Mouse (Mus musculus): ENCODE data around the gene Tuba1a.
A peak's percentile ranks its signal among the peaks of the same experiment; 100 is the strongest.
"Not testable (repeated sequence)": the region's sequence is repeated elsewhere in the genome, so short reads cannot be mapped to it uniquely, and the experiment has no call there.

Gene Tuba1a

DNA sequence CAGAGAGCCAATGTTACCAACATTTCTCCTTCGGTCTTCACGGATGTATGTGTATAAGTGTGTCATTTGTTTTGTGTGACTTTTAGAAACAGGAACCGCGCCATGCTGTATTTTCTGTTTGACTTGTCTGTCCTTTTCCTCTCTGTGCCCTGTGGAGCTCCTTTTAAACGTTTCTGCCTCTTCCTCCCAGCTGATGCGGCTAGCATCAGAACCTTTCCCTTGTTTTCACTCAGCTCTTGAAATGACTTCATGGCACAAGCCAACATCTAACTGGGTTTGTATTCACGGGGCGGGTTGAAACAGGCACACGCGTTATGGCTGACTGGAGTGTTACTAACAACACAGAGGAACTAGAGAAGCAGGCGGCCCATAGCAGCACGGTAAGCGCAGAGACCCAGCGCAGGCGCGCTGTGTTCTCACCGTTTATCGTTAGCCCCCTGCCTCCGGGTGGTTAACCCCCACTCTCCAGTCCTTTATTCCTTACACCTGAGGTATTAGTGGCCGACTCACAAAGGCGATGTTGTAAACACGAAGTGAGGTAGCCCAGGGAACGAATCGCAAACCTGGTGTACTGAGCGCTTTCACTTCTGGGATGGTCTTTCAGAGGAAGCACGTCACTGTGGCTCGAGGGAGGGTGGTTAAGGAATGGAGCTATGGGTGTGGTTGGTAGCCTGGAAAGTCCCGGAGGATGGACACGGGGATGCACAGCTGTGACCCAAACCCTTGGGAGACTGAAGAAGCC lies 31.9 kb upstream of the Tuba1a start:
- DNase-seq, result peak; percentile 87 to 89

DNA sequence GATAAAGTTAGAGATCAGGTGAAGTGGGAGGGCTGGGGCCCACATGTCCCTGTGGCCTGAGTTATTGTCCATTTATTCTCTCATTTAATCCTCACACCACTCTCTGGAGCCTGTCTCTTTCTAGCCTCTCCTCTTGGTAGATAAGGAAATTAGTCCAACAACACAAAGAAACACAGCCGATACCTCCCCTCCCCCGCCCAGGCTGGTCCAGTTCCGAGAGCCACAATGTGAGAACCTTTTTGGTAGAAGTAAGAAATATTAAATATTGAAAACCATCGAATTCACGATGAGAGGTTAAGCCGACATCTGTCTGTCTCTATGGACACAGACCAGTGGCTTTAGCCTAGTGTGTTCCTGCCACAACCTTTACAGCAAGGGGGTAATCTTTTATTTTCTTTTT lies 31.2 kb upstream of the Tuba1a start:
- peak in 1 of 2 experiments; percentile 36 for DNase-seq

DNA sequence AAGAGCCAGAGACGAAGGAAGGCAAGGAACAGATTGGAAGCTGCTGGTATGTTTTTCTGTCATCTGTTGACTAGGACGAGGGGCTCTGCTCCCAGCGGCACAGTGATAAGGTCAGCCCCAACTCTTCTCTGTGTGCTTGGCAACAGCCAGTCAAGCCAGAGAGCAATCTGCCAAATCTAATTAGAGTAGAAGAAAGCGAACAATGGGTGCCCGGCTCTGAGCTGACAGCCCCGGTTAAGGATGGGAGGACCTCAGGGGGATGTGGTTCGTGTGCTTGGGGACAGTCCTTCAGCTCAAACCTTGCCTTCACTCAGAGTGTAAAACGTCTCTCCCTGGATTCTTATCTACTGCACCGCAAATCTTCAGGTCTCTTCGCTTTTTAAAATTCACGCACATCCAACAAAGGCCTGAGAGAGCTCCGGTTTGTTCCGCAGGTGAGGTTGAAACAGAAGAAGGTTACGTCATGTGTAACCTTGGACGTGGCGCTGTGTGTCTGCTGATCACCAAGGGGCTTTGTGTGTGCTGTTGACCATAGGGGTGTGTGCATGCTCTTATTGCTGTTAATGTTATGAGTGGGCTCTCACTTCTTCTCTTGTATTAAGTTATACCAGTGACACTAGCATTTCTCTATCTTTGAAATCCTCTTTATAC lies 30.1 kb upstream of the Tuba1a start:
- DNase-seq, result no peak

DNA sequence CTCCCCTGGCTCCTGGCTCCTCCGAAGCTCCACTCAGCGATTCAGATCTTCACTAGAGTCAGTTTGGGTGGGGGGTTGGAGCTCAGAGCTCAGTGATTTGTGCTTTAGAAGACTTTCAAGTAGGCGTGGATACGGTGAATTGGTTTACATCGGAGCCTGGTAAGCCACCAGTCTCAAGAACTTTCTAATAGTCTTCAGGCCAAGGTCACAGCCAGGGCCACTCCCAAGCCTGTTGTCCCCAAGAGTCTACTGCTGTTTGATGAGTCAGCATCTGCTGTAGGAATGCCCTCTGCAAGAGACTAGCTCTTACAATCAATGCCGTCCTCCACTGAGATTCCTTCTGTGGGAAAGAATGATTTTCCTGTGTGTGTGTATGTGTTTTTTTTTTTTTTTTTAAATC lies 28.6 kb upstream of the Tuba1a start:
- DNase-seq, result no peak

DNA sequence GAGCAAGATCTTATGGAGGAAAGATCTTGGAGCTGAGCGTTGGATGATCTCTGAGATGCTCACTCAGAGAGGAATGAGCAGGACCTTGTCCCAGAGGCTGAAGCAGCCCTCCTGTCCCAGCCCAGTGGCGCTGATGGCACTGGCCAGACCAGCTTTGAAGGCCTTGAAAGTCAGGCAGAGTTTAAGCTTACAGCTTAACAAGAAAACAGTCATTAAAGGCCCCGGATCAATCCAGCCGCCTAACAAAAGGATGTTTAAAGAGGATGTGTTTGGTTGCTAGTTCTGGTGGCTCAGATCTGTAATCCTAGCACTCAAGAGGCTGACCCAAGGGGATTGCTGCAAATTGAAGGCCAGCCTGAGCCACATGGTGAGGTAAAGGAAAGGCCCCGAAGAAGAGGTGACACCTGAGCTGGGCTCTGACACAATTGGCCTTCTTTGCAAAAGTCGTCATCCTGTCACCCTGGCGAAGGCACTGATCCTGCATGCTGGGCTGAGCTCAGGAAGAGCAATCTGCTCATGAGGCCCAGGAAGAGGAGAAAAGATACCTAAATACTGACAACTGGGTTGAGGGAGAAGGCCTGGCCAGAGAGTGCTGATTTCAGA lies 26.6 kb upstream of the Tuba1a start:
- DNase-seq, result no peak

DNA sequence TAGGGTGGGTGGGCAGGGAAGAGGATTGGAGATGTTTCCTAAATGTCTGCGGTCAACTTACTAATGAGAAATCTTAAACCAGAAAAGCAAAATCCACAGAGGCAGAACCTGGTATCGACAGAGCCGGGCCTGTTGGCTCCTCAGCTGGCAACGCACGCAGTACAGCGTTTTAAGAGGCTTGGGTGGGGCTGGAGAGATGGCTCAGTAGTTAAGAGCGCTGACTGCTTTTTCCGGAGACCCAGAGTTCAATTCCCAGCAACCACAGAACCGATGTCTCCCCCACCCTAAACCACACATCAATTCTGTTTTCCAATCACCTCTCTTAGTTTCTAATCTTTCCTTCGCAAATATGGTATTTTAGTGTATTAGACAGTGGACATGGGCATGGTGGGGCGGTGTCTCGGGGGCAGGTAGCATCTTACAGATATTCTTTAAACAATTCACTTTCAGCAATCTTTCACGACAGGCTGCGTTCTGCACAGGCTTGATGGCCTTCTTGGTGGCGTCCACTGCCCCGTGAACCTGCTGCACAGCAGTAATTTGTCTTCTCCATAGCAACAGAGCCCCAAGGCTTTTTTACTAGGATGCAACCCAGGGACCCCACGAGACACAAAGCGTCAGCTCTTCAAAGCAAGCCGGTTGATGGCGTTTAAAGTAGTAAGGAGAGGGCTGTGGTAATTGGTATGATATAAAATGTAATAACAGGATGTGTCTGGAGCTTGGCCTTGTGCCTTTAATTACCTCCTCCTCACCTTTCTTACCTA lies 25.1 kb upstream of the Tuba1a start:
- DNase-seq, result no peak

DNA sequence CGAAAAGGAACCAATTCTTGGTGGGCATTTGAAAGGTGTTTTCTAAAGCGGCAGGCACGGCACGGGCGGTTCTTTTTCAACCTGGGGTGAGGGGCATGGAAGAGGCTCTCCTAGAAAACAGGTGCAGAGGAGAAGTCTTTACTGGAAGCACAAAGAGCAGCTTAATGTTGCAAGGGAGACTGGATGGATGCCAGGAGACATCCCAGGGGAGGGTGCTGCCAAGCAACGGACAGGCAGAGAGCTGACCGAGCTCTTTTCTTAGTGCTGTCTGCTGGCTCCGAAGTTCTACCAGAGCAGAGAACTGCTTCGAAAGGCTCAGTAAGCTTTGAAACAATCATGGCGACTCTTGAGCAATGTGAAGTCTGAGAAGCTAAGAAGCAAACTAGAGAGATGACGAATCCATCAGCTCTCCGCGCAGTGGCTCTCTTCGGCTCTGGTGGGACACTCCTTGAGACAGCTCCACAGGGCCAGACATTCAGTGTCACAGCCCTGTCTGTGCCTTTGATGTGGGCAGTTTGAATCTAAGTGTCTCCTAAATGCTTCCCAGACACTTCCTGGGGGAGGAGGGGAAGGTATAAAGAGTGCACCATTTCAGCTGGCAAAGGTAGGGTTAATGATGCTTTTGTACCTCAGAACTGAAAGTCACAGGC lies 24.4 kb upstream of the Tuba1a start:
- peak; percentile 90 to 95 for DNase-seq

DNA sequence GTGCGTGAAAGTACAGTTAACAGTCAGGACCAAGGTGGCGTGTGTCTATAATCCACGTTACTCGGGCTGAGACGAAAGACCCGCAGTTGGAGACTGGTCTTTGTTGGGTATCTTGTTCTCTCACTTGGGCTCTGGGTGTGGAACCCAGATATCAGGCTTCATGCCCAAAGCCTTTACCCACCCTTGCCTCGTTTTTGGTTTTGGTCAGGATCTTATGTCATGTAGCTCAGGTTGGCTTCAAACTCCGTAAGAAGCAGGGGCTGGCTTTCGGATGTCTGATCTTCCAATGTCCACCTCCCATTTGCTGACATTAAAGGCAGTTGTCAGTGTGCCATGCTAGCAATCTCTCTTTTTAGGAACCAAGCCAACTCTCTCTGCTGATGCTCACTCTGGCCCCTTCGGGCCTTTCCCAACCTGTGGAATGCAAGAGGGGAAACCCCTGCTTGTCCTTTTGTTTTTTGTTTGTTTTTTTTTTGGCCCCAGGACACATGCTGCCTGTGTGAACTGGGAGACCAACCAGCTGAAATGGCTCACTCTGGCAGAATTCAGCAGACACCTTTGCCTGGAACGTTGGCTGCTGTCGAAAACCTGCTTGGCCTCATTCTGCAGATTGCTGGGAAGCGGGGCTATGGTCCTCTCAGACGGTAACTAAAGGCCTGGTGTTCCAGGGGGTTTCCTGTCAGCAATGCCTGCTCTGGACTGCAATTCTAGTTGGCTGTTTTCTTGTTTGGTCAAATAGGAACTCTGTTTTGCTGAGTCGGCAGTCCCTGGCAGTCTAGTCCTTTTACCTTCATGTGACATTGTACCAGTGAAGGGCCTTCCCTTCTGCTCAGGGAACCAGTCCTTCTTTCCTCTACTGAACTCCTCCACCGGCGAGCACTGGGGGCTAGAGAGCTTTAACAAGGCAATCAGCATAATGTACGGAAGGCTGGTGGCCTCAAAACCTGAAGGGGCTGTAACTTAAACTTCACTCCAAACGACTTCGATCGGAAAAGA lies 23.6 kb upstream of the Tuba1a start:
- DNase-seq, result peak; percentile 53 to 68

DNA sequence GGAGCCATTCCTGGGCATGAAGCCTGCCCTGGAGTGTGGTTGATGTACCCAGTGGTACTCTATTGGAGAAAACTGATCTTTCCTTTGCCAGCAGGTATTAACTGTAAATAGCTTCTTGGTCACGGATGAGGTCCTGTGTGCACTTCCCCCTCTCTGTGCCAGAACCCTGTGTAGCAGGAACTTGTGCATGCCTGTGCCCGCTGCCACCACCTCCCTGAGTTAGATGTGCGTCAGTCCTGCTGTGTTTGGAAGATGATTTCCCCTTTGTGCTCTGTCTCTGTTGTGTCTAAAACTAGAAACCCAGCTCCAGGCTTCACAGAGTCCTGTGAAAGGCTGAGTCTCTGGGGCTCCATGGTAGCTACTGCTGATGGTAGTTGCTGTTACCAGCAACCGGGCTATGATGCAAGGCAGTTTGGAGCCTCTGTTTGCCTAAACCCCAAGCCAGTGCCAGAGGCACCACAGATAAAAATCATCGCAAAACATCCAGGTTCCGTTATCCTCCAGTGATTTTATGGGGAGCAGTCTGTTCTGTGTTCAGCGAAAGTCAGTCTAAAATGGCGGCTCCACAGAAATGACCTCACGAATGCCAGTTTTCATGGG lies 19.6 kb upstream of the Tuba1a start:
- DNase-seq, result peak; percentile 51 to 60

DNA sequence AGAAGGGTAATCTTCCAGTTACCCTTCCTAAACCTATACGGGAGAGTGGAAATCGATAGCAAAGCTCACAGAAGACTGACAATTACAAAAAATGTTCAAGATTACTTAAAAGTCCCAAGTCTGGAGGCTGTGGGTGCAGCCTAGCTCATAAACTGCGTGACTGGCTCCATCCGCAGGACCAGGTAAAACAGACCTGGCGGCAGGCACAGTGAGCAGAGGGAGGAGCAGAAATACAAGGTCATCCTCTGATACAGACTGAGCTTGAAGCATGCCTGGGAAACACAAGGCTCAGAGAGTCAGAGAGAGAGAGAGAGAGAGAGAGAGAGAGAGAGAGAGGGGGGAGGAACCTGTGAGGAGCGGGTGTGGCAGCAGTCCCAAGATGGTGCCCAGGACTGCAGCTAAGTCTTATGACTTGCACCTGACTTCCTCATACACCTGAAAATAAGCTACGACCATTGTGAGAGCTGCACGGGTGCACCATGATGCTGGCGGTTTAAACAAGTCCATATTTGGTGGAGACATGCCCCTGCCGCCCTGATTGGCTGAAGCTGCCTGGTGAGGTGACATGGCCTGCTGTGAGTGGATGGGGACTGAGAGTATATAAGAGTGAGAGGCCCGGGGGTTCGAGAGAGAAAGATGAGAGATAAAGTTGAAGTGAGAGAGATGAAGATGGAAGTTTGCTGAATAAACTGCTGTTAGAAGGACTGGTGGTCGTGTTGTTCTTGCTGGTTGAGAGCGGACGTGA lies 18.2 kb upstream of the Tuba1a start:
- not testable (repeated sequence) for DNase-seq

DNA sequence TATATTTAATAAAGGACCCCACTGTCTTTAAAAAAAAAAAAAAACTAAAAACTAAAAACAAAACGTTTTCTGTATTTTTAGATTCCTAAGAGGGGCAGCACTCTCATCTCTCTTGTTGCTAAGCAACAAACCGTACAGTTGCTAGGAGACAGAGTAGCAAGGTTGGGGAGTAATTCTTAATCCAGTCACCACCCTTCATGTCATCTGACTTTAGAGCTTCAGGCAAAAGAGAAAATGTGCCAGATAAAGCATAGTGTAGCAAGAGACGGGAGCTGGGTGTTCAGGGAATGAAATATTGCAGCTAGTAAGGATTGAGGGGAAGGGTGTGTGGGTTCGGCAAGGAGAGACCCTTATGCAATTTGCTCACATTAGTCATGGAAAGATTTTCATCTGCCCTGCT lies 17.6 kb upstream of the Tuba1a start:
- DNase-seq, result no peak

DNA sequence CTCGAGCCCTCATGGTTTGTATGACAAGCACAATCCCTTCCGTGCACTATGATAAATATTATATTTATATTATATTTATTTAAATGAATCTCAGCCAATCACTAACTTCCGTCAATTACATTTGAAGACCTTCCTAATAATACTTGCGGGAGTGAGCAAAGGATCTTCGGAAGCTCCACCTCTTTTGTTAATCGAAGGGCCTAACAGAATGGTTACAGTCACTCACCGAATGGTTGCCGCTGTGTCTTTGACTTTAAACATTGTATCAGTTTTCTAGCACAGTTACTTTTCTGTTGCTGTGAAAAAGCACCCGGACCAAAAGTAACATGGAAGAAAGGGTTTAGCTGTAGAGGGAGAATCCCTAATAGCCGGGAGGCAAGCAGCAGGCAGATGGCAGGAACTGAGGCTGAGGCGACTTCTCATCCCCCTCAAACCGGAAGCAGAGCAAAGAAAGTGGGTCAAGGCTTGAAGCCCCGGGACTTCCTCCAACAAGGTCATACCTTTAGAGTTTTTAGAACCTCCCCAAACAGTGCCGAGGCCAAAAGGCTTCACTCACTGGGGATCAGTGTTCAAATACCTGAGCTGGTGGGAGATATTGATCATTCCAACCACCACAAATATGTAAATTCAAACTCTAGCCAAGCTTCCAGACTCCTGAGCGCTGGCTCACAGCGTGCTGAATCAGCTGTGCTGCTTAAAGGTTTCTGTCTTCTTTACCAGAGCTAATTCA lies 16.0 kb upstream of the Tuba1a start:
- no peak for DNase-seq

DNA sequence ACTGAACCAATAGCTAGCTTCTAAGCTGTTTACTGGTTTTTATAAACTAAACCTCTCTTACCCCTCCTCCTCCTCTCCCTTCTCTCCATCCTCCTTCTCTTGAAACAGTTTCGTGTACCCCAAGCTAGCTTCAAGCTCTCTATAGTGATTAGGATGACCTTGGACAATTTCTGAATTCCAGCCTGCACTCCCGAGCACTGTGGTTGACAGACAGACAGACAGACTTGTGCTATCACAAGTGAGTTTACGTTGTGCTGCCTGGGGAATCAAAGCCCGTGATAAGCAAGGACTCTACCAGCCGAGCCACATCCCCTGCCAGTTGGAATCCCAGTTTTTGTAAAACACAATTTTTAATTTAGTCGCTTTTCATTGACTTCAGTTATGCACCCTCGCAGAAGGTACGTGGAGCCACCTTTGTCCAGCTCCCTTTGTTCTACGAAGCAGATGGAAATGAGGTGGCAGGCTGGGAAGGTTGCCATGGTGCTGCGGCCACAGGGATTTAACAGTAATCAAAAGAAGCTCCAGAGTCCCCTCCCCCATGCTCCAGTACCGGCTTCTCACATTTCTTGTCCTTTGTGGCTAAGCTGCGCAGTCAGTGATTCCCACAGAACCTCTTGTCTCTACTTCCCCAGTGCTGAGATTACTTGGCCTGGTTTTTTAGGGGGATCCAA lies 15.3 kb upstream of the Tuba1a start:
- peak; percentile 24 to 54 for DNase-seq

DNA sequence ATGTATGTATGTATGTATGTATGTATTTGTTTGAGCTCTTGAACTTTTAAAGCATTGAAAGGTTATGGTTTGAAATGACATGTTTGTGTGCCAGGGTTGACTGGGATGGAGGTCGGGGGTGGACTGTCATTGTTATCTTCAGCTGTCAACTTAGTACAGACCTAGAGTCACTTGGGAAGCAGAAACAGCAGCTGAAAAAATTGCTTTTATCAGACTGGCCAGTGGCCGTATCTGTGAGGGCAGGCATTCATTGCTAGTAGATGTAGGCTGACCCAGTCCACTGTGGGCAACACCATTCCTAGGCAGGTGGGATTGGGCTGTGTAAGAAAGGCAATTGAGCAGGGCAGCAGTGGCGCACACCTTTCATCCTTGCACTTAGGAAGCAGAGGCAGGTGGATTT lies 6.0 kb upstream of the Tuba1a start:
- no peak for DNase-seq

DNA sequence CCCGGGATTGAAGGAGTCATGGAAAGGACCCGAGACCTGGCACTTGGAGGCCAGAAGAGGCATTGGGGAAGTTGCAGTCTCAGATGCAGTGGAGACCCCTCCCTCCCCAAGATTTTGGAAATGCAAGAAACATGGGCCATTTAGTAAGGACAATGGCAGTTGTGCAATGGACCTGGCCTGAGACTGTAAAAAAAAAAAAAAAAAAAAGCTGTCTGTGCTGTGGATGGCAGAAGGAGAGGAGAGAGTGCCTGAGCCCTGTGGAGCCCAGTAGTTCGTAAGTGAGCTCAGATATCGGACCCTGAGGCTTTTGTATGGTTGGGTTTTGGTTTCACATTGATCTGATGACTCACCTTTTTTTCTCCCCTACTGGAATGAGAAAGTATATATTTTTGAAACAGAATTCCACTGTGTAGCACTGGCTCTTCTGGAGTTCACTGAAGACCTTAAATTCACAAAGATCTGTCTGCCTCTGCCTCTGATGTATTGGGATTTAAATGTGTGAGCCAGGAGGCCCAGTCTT lies 5.5 kb upstream of the Tuba1a start:
- no peak for DNase-seq

DNA sequence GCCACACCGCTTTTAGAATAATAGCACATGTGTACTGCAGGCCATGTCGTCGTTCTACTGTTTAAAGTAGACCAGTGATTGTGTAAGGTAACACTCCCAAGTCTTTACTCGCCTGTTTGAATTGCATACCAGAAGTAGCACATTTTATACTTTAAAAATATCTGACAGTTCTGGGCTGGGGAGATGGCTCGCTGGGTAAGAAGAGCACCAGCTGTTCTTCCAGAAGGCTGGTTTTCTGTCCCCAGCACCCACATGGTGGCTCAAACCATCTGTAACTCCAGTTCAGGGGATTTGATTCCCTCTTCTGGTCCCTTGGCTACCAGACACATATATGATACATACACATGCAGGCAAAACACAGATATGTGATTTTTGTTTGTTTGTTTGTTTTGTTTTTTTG lies 4.0 kb upstream of the Tuba1a start:
- no peak for DNase-seq

DNA sequence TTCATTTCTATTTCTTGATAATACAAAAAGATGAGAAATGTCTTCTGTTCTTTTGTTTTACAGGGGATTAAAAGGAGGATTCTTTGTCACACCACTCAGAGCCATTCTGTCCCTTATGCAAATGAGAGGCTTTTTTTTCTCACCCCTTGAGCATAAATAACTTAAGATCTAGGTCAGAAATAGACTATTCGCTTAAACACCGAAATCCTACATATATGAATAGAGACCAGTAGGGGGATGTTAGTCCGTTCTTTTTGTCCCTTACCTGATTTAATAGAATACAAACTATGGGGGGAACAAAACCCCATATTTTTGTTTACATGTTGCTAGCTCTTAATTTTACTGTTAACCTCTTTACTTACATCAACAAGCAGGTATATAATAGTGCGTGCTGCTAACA lies 2.5 kb upstream of the Tuba1a start:
- no peak for DNase-seq

DNA sequence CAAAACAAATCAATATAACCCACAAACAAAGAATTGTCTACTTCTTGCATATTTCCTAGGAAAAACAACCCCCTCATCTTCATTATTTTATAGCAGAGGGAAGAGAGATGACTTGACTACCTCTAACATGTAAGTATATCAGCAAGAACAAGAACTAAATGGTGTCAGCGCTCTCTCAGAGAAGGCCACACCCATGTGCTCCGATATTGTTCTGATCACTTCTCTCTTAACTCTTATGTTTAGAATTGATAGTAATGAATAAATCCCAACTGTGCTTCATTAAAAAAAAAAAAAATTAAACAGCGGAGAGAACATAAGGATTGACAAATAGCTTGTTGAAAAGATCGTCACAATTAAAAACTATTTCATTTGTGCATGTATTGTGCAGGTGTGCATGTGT lies 1.8 kb upstream of the Tuba1a start:
- DNase-seq, result no peak
